Mouse (Mus musculus): ENCODE measurements around the gene Golt1a. TPM values are rescaled to one million over a fixed set of nuclear protein-coding genes. Genes with fewer than 3 reads are reported as not detected.

Gene Golt1a
- total and polyA plus RNA-seq, 3 experiments = not detected

DNA sequence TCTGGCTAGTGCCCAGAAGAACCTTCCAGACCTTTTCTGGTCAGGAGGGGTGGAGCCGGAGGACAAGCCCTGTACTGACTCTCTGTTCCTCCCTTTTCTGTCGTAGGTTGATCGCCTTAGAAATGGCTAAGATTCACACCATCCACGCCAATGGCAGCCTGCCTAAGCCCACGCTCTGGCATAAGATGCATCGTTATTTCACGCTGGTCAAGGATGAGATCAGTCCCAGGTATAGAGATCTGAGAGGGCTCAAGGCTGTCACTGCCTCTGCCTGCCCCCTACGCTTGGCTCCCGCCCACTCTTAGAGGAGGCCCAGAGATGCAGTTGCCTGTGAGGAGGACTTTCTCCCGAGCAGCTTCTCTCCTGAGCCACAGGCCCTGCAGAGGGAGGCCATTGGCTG, 59.0 kb downstream of the Golt1a start:
- dilution Hi-C loops (cut with MboI; ENCODE audit: extremely low pct_ligation_motif_present, extremely low pct_unique_long_range_greater_than_20kb, low sequenced_read_pairs) (no loop called here), in situ Hi-C loops (cut with MboI; ENCODE audit: low pct_ligation_motif_present, low pct_unique_long_range_greater_than_20kb, low sequenced_read_pairs) (loop anchor here (25.0 kb wide), 1 partner anchor 331 kb away; the partner anchor contains the start of genes Mdm4 and Pik3c2b)
- no peaks in the 10 kb centered on the region for H3K79me2 ChIP-seq (replicated peaks; ENCODE audit: control insufficient read depth, extremely low read depth, insufficient read depth, poor library complexity, severe bottlenecking)
- H3K4me3 ChIP-seq (replicated peaks in 1 of 3; ENCODE audit: low read depth in 2 of 3, low read length in 2 of 3, poor library complexity in 1 of 3) = no peak overlapping the region
- no peaks in the 10 kb centered on the region for H3K36me3 ChIP-seq (replicated peaks in 1 of 2; ENCODE audit: control insufficient read depth in 1 of 2, insufficient read depth in 1 of 2, low read length in 1 of 2)
- H3K27me3 ChIP-seq (replicated peaks) = peaks cover 96% of the 10 kb centered on the region
- no peak overlapping the region for H3K27ac ChIP-seq (ENCODE audit: insufficient read depth, low read depth)
- H3K4me1 ChIP-seq (ENCODE audit: control insufficient read depth in 1 of 2, insufficient read depth in 2 of 2) = peaks cover 4 to 19% of the 10 kb centered on the region in 2 experiments; a peak in 3 of 4 replicates
- no peak overlapping the region for H3K4me2 ChIP-seq (ENCODE audit: insufficient read depth, low read depth, poor library complexity, severe bottlenecking)
- no peak overlapping the region for H3K9ac ChIP-seq (ENCODE audit: insufficient read depth, low read depth)
- TF ChIP-seq MAZ (IDR thresholded peaks at IDR 0.05; ENCODE audit: low read depth, low read length) (no peak), MAX (IDR thresholded peaks at IDR 0.05; ENCODE audit: low read length) (no peak)
- no peak for DNase-seq (ENCODE audit: extremely low read depth)
- H3K9me3 ChIP-seq (replicated peaks; ENCODE audit: low read length) = no peaks in the 10 kb centered on the region

DNA sequence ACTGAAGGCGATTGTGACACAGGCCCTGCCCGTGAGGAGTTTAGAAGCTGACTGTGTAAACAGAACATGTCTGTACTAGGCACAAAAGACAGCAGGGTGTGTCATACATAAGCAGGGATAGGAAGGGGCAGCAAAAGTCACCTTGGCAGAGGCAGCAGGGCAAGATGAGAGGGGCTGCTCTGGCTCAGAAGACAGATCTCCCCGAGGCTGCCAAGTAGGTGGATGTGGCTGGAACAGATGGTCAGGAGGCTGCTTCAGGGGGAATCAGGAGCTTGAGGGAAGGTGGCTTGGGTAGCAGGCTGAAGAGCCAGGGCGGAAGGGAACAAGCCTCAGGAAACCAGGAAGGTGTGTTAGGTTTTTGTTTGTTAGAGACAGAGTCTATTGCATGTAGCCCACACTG, 60.8 kb downstream of the Golt1a start:
- DNase-seq (ENCODE audit: extremely low read depth) = no peak
- H3K27me3 ChIP-seq (replicated peaks) = peaks cover 94% of the 10 kb centered on the region
- no peak overlapping the region for H3K4me3 ChIP-seq (replicated peaks in 1 of 3; ENCODE audit: low read depth in 2 of 3, low read length in 2 of 3, poor library complexity in 1 of 3)
- H3K4me2 ChIP-seq (ENCODE audit: insufficient read depth, low read depth, poor library complexity, severe bottlenecking) = no peak overlapping the region
- in situ Hi-C loops (cut with MboI; ENCODE audit: low pct_ligation_motif_present, low pct_unique_long_range_greater_than_20kb, low sequenced_read_pairs) = loop anchor here (25.0 kb wide), 1 partner anchor 333 kb away; the partner anchor contains the start of genes Mdm4 and Pik3c2b
- H3K36me3 ChIP-seq (replicated peaks in 1 of 2; ENCODE audit: control insufficient read depth in 1 of 2, insufficient read depth in 1 of 2, low read length in 1 of 2) = no peaks in the 10 kb centered on the region
- no peak overlapping the region for H3K27ac ChIP-seq (ENCODE audit: insufficient read depth, low read depth)
- TF ChIP-seq TCF12 (IDR thresholded peaks at IDR 0.05; ENCODE audit: low read depth, low read length) = no peak
- no peak for TF ChIP-seq ZNF384 (IDR thresholded peaks at IDR 0.05; ENCODE audit: low read depth, low read length)
- no peak for TF ChIP-seq POLR2A (IDR thresholded peaks at IDR 0.05; ENCODE audit: low read depth, low read length)
- TF ChIP-seq ELF1 (IDR thresholded peaks at IDR 0.05; ENCODE audit: low read depth, low read length) = no peak
- TF ChIP-seq MAFK (IDR thresholded peaks at IDR 0.05; ENCODE audit: insufficient replicate concordance, low read length) = no peak
- no peak for TF ChIP-seq RAD21 (IDR thresholded peaks at IDR 0.05; ENCODE audit: low read depth, low read length)
- TF ChIP-seq UBTF (IDR thresholded peaks at IDR 0.05; ENCODE audit: low read depth, low read length) = no peak
- no peak for TF ChIP-seq SIN3A (IDR thresholded peaks at IDR 0.05; ENCODE audit: low read length)
- TF ChIP-seq SMC3 (IDR thresholded peaks at IDR 0.05; ENCODE audit: low read depth, low read length) = no peak
- TF ChIP-seq CHD1 (IDR thresholded peaks at IDR 0.05; ENCODE audit: low read depth, low read length) = no peak
- no peak for TF ChIP-seq NRF1 (IDR thresholded peaks at IDR 0.05; ENCODE audit: low read depth, low read length)
- TF ChIP-seq USF2 (conservative IDR thresholded peaks at IDR 0.05; ENCODE audit: low read depth, low read length) = no peak
- TF ChIP-seq E2F4 (IDR thresholded peaks at IDR 0.05; ENCODE audit: insufficient replicate concordance, low read depth, low read length) = no peak
- H3K9me3 ChIP-seq (replicated peaks; ENCODE audit: low read length) = no peaks in the 10 kb centered on the region
- H3K79me2 ChIP-seq (replicated peaks; ENCODE audit: control insufficient read depth, extremely low read depth, insufficient read depth, poor library complexity, severe bottlenecking) = no peaks in the 10 kb centered on the region
- H3K4me1 ChIP-seq (ENCODE audit: control insufficient read depth in 1 of 2, insufficient read depth in 2 of 2) = peaks cover 4 to 15% of the 10 kb centered on the region in 2 experiments; a peak in 3 of 4 replicates
- dilution Hi-C loops (cut with MboI; ENCODE audit: extremely low pct_ligation_motif_present, extremely low pct_unique_long_range_greater_than_20kb, low sequenced_read_pairs) = no loop called here
- no peak overlapping the region for H3K9ac ChIP-seq (ENCODE audit: insufficient read depth, low read depth)
